Mouse (Mus musculus): ENCODE data around the gene B9d1. TPM values are rescaled to one million over a fixed set of nuclear protein-coding genes. Genes with fewer than 3 reads are reported as not detected.

The B9d1 gene
- polyA plus RNA-seq, 1 experiment, result 11.8 TPM

DNA sequence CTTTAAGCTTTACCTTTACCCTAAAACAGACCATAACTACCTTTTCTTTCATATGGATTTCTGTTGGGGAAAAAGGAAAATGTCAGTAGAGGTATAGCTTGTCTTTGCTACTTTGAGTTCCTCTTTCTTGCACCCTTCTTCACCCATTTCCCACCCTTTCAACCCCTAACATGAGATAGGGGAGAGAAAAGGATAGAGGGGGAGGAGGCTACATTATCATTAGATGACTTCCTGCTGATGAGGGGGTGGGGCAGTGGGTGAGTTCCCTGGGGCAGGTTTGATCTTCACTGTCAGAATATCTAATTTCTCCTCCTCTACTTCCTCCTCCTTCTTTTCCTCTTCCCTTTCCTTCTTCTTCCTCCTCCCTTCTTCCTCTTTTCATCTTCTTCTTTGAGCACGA, 7.5 kb upstream of the B9d1 start:
- no peaks in the 10 kb centered on the region for H3K27me3 ChIP-seq (ENCODE audit: control insufficient read depth, insufficient read depth, low read length)
- 55% methylated on average over 1 of the region's 1 CpGs for WGBS
- peaks cover 6% of the 10 kb centered on the region; the same call in 1 of the 2 replicates for H3K4me1 ChIP-seq (ENCODE audit: control insufficient read depth, insufficient read depth, insufficient read length, low read length)
- H3K4me3 ChIP-seq (ENCODE audit: low read depth, low read length), result no peak overlapping the region
- no peak overlapping the region for H3K27ac ChIP-seq (ENCODE audit: insufficient read depth, low read depth, low read length)
- no peaks in the 10 kb centered on the region for H3K36me3 ChIP-seq (ENCODE audit: control insufficient read depth, insufficient read depth, low read length)
- TF ChIP-seq POLR2A (IDR thresholded peaks at IDR 0.05; ENCODE audit: low read depth, low read length) (no peak), CTCF (IDR thresholded peaks at IDR 0.05; ENCODE audit: extremely low read depth, insufficient read length, insufficient replicate concordance, low read depth, low read length) (no peak)

DNA sequence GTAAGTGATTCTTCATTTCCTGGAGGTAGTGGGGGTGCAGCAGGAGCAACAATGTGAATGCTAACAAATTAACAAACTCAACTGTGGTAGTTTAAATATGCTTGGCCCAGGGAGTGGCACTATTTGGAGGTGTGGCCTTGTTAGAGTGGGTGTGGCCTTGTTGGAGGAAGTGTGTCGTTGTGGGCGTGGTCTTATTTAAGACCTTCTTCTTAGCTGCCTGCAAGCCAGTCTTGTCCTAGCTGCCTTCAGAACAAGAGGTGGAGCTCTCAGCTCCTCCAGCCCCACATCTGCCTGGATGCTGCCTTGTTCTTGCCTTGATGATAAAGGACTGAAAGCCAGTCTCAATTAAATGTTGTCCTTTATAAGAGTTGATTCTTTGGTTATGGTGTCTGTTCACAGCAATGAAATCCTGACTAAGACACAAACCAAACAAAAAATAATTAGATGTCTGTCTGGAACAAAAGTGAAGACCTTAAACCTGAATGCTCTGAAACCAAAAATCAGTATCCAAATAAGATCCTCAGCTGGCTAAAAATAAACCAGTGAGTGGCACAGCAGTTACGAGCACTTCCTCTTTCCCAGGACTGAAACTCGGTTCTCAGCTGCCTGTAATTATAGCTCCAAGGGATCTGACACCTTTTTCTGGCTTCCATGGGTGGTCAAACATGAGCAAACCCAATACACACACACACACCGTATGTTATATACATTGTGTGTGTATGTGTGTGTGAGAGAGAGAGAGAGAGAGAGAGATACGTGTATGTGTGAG, 6.0 kb upstream of the B9d1 start:
- Histone ChIP-seq H3K27me3 (ENCODE audit: control insufficient read depth, insufficient read depth, low read length) (no peaks in the 10 kb centered on the region), H3K36me3 (ENCODE audit: control insufficient read depth, insufficient read depth, low read length) (no peaks in the 10 kb centered on the region), H3K4me3 (ENCODE audit: low read depth, low read length) (no peak overlapping the region), H3K27ac (ENCODE audit: insufficient read depth, low read depth, low read length) (no peak overlapping the region), H3K4me1 (ENCODE audit: control insufficient read depth, insufficient read depth, insufficient read length, low read length) (no peaks in the 10 kb centered on the region)
- no peak for TF ChIP-seq CTCF (IDR thresholded peaks at IDR 0.05; ENCODE audit: extremely low read depth, insufficient read length, insufficient replicate concordance, low read depth, low read length)
- no peak for TF ChIP-seq POLR2A (IDR thresholded peaks at IDR 0.05; ENCODE audit: low read depth, low read length)
- WGBS, result 61% methylated on average over 6 of the region's 6 CpGs

DNA sequence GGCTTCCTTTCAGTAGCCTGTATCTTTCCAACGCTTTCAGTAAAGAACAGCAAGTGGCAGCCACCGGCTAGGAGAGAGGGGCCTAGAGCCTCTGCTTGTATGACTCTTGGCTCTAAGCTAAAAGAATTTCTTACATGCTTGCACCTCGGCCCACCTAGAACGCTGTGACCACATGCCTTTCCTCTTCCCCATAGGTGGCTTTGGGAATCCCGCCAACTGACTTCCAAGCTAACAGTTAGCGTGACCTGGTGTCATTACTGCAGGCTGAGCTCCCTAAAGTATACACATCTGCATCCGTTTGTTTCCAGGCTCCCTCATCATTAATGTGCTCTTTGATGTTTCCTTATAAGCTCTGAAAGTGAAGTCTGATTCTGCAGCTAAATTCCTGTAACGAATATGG, 1.0 kb upstream of the B9d1 start:
- Histone ChIP-seq H3K27ac (ENCODE audit: insufficient read depth, low read depth, low read length) (no peak overlapping the region), H3K36me3 (ENCODE audit: control insufficient read depth, insufficient read depth, low read length) (no peaks in the 10 kb centered on the region), H3K27me3 (ENCODE audit: control insufficient read depth, insufficient read depth, low read length) (no peaks in the 10 kb centered on the region), H3K4me3 (ENCODE audit: low read depth, low read length) (no peak overlapping the region), H3K4me1 (ENCODE audit: control insufficient read depth, insufficient read depth, insufficient read length, low read length) (no peaks in the 10 kb centered on the region; the same call in 1 of the 2 replicates)
- WGBS, result 72% methylated on average over 8 of the region's 8 CpGs
- TF ChIP-seq CTCF (IDR thresholded peaks at IDR 0.05; ENCODE audit: extremely low read depth, insufficient read length, insufficient replicate concordance, low read depth, low read length), result no peak
- TF ChIP-seq POLR2A (IDR thresholded peaks at IDR 0.05; ENCODE audit: low read depth, low read length), result no peak

DNA sequence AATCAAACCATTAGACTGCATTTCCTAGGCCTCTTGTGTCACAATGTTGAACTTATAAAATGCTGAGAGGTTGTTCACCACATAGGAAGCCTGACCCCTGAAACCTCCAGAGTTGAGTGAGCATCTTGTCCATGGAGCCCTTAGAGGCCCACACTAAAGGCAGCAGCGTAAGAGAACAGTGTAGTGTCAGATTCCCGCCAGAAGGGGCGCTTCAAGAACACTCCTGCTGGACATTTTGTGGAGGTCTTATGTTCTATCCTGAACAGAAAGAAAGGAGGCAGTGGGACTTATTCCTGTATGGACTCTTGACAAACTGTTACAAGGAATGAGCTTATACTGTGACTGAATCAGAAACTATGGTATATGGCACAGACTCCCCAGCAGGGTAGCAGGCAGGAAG, 10.0 kb downstream of the B9d1 start:
- Histone ChIP-seq H3K27ac (ENCODE audit: insufficient read depth, low read depth, low read length) (no peak overlapping the region), H3K27me3 (ENCODE audit: control insufficient read depth, insufficient read depth, low read length) (no peaks in the 10 kb centered on the region), H3K4me3 (ENCODE audit: low read depth, low read length) (no peak overlapping the region), H3K36me3 (ENCODE audit: control insufficient read depth, insufficient read depth, low read length) (peaks cover 11% of the 10 kb centered on the region), H3K4me1 (ENCODE audit: control insufficient read depth, insufficient read depth, insufficient read length, low read length) (no peaks in the 10 kb centered on the region)
- 67% methylated on average over 3 of the region's 3 CpGs for WGBS
- TF ChIP-seq CTCF (IDR thresholded peaks at IDR 0.05; ENCODE audit: extremely low read depth, insufficient read length, insufficient replicate concordance, low read depth, low read length) (peak; percentile 23; the same call in 1 of the 2 replicates), POLR2A (IDR thresholded peaks at IDR 0.05; ENCODE audit: low read depth, low read length) (no peak)

DNA sequence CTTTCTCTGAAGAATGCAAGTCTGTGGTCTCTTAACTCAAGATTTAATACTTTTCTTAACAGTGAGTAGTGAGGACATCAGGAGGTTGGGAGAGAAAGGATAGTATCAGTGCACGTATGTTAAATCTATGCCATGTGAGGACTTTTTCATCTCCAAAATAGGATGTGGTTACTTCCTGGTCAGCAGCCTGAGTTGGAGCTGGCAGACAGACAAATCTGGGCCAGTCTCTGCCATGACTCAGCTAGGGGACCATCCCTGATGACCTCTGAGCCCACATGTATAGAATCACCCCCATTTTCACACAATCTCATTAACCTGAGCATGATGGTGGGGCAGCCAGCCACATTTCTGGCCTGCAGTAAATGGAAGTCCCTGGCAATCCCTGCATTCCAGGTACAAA, 13.0 kb downstream of the B9d1 start:
- Histone ChIP-seq H3K4me1 (ENCODE audit: control insufficient read depth, insufficient read depth, insufficient read length, low read length) (no peaks in the 10 kb centered on the region), H3K4me3 (ENCODE audit: low read depth, low read length) (no peak overlapping the region), H3K36me3 (ENCODE audit: control insufficient read depth, insufficient read depth, low read length) (peaks cover 16% of the 10 kb centered on the region), H3K27me3 (ENCODE audit: control insufficient read depth, insufficient read depth, low read length) (no peaks in the 10 kb centered on the region), H3K27ac (ENCODE audit: insufficient read depth, low read depth, low read length) (no peak overlapping the region)
- no peak for TF ChIP-seq CTCF (IDR thresholded peaks at IDR 0.05; ENCODE audit: extremely low read depth, insufficient read length, insufficient replicate concordance, low read depth, low read length)
- no peak for TF ChIP-seq POLR2A (IDR thresholded peaks at IDR 0.05; ENCODE audit: low read depth, low read length)
- 73% methylated on average over 1 of the region's 1 CpGs for WGBS

DNA sequence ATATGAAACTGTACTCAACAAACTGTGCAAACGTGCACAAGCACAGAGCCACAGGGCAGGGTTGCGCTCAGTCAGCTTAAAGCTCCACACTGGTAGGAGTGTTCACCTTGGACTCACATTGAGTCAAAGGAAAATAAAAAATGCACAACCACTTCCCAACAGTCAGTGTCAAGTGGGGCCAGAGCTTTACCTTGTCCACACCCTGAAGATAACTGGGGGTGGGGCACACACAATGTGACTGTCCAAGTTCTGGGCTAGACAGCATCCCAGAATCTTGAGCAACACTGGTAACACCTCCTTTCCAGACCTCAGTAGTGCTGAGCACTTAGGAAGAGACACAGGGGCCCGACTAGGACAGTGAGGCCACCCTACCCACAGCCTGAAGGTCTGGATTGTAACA, 13.9 kb downstream of the B9d1 start:
- Histone ChIP-seq H3K36me3 (ENCODE audit: control insufficient read depth, insufficient read depth, low read length) (peaks cover 16% of the 10 kb centered on the region), H3K4me1 (ENCODE audit: control insufficient read depth, insufficient read depth, insufficient read length, low read length) (no peaks in the 10 kb centered on the region), H3K27ac (ENCODE audit: insufficient read depth, low read depth, low read length) (no peak overlapping the region), H3K4me3 (ENCODE audit: low read depth, low read length) (no peak overlapping the region), H3K27me3 (ENCODE audit: control insufficient read depth, insufficient read depth, low read length) (no peaks in the 10 kb centered on the region)
- no peak for TF ChIP-seq CTCF (IDR thresholded peaks at IDR 0.05; ENCODE audit: extremely low read depth, insufficient read length, insufficient replicate concordance, low read depth, low read length)
- TF ChIP-seq POLR2A (IDR thresholded peaks at IDR 0.05; ENCODE audit: low read depth, low read length), result no peak
- WGBS, result 82% methylated on average over 3 of the region's 3 CpGs

DNA sequence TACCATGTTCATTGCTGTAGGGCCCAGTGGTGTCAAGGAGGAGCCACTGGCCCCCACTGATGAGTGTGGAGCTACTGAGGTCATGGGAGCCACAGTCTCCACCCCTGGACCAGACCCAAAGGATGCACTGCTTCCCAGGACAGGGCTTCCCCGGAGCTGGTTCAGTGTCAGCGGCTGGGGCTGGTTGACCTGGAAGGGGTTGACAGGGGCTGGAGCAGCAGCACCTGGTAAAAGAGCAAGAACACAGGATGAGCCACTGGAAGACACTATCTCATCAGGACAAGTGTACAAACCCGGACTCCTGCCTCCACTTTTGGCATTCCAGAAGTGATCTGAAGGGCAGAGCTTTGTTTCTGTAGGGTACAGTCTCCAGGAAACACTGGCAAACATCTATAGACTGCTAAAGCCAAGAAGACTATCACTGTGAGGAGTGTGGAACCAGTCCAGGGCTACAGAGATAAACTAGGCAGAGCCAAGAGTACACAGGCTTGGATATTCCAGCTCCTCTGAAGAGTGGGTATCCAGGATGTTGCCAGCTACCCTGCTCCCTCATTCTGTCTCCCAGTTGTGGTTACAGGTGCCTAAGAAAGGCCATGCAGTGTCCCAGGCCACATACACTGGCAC, 14.7 kb downstream of the B9d1 start:
- H3K4me1 ChIP-seq (ENCODE audit: control insufficient read depth, insufficient read depth, insufficient read length, low read length), result no peaks in the 10 kb centered on the region
- 87% methylated on average over 3 of the region's 3 CpGs for WGBS
- H3K27me3 ChIP-seq (ENCODE audit: control insufficient read depth, insufficient read depth, low read length), result no peaks in the 10 kb centered on the region
- no peak overlapping the region for H3K27ac ChIP-seq (ENCODE audit: insufficient read depth, low read depth, low read length)
- TF ChIP-seq CTCF (IDR thresholded peaks at IDR 0.05; ENCODE audit: extremely low read depth, insufficient read length, insufficient replicate concordance, low read depth, low read length), result no peak
- no peak for TF ChIP-seq POLR2A (IDR thresholded peaks at IDR 0.05; ENCODE audit: low read depth, low read length)
- H3K4me3 ChIP-seq (ENCODE audit: low read depth, low read length), result no peak overlapping the region
- H3K36me3 ChIP-seq (ENCODE audit: control insufficient read depth, insufficient read depth, low read length), result peaks cover 16% of the 10 kb centered on the region
